Comparison of ENCODE assay signal across 17 mouse cellular contexts in genomic region chr17:86187777-86188176, GRCm38 (mm10). TPM values are rescaled to one million over a fixed set of nuclear protein-coding genes. Genes with fewer than 3 reads are reported as not detected.
DNase-seq lines count a peak whose midpoint lies in the region; ATAC-seq and TF ChIP-seq lines count a peak whose summit lies in the region.
"Had no signal": no experiment of that assay in that cellular context is flagged by ENCODE, and none has a peak within 500 bp of the region (broad histone marks: within the 10 kb centered on the region; RNA-seq: fewer than 3 reads in every experiment).

No protein-coding gene starts in this region.

- no peaks in the 10 kb centered on the region for H3K9me3 ChIP-seq in heart, embryonic 10.5 days
- no peaks in the 10 kb centered on the region for H3K9me3 ChIP-seq in G1E (replicated peaks)
- H3K9me3 ChIP-seq: embryonic facial prominence, embryonic 13.5 days; forebrain, embryonic 12.5 days; heart, embryonic 15.5 days; hindbrain, embryonic 15.5 days; midbrain, embryonic 15.5 days; neural tube, embryonic 15.5 days had no signal

- H3K27ac ChIP-seq in heart, embryonic 10.5 days = peak overlapping the region; percentile 87; the same call in 1 of the 2 replicates
- H3K27ac ChIP-seq: embryonic facial prominence, embryonic 13.5 days; forebrain, embryonic 12.5 days; hindbrain, embryonic 15.5 days; kidney, postnatal 0 days; midbrain, embryonic 15.5 days; neural tube, embryonic 15.5 days had no signal

- DNase-seq in heart, embryonic 10.5 days (ENCODE audit: low spot score) = no peak
- no peak for DNase-seq in heart, postnatal 36 days
- DNase-seq in G1E (ENCODE audit: low spot score) = no peak
- DNase-seq in cerebellum, postnatal 14 days = no peak
- DNase-seq in gastrocnemius, adult 18-20 months (ENCODE audit: low spot score) = no peak
- DNase-seq in right cerebral cortex, adult 18-20 months = no peak
- DNase-seq: cerebellum, adult 9-11 months; right cerebral cortex, postnatal 25 days had no signal

- H3K27me3 ChIP-seq in heart, embryonic 10.5 days (ENCODE audit: insufficient read depth, poor library complexity, severe bottlenecking) = no peaks in the 10 kb centered on the region
- 0 out of 2 replicates have a peak, but pooled peaks cover 8% of the 10 kb centered on the region for H3K27me3 ChIP-seq in G1E (ENCODE audit: insufficient read depth, low read length)
- H3K27me3 ChIP-seq: embryonic facial prominence, embryonic 13.5 days; forebrain, embryonic 12.5 days; heart, embryonic 15.5 days; hindbrain, embryonic 15.5 days; midbrain, embryonic 15.5 days; neural tube, embryonic 15.5 days had no signal

- H3K4me1 ChIP-seq in heart, embryonic 10.5 days = peaks cover 61% of the 10 kb centered on the region
- peaks cover 17% of the 10 kb centered on the region for H3K4me1 ChIP-seq in G1E (ENCODE audit: insufficient read depth, low read depth, low read length)

- 0 out of 2 replicates have a peak, but pooled peaks cover 2% of the 10 kb centered on the region for H3K36me3 ChIP-seq in heart, embryonic 10.5 days
- H3K36me3 ChIP-seq in G1E (replicated peaks) = no peaks in the 10 kb centered on the region
- H3K36me3 ChIP-seq: embryonic facial prominence, embryonic 13.5 days; forebrain, embryonic 12.5 days; heart, embryonic 15.5 days; hindbrain, embryonic 15.5 days; midbrain, embryonic 15.5 days; neural tube, embryonic 15.5 days had no signal

- ATAC-seq in G1E (ENCODE audit: extremely low read depth, insufficient number of reproducible peaks, low FRiP score, poor library complexity, severe bottlenecking) = peak; percentile 40
- peak; percentile 90 to 91 for ATAC-seq in hematopoietic stem cell, adult 5-6 weeks (replicated peaks in 1 of 2; ENCODE audit: insufficient read depth in 1 of 2, low FRiP score in 2 of 2, low TSS enrichment in 1 of 2, low read depth in 1 of 2, poor library complexity in 2 of 2, severe bottlenecking in 2 of 2)
- ATAC-seq in monocyte, adult 5-6 weeks (replicated peaks; ENCODE audit: insufficient number of reproducible peaks, low FRiP score, low TSS enrichment, poor library complexity, severe bottlenecking) = peak; percentile 92
- ATAC-seq: midbrain, embryonic 15.5 days had no signal

- H3K4me3 ChIP-seq in heart, embryonic 10.5 days = no peak overlapping the region
- no peak overlapping the region for H3K4me3 ChIP-seq in G1E (ENCODE audit: low read depth, low read length)
- H3K4me3 ChIP-seq: embryonic facial prominence, embryonic 13.5 days; forebrain, embryonic 12.5 days; heart, embryonic 15.5 days; hindbrain, embryonic 15.5 days; midbrain, embryonic 15.5 days; neural tube, embryonic 15.5 days had no signal

- intact Hi-C loops in heart, postnatal 36 days (cut with DNase I) = no loop called here

- 85% methylated on average over 1 of the region's 1 CpGs for WGBS in heart, embryonic 10.5 days

- TF ChIP-seq CTCF in G1E (IDR thresholded peaks at IDR 0.05; ENCODE audit: low read depth, low read length) = no peak

RNA-seq across cellular contexts. Expression of gene Prkce, which starts 20.2 kb away (rescaled TPM):
- 9.4 and 12.5 TPM in 2 replicates for polyA plus RNA-seq in heart, embryonic 10.5 days (2016; fragmentation: Nextera tagmentation; extraction: Ambion mirVana)
- 10 to 100 TPM; 21.2 to 25.2 TPM for total RNA-seq in heart, postnatal 36 days (2021)
- total RNA-seq in G1E (2014; fragmentation: Nextera tagmentation) (5.1 and 6.1 TPM in 2 replicates), G1E (2017) (2.5 and 2.7 TPM in 2 replicates)
- polyA plus RNA-seq in G1E (2012) = 2.0 and 2.2 TPM in 2 replicates
- total RNA-seq in hematopoietic stem cell, adult 5-6 weeks (2017) = 15.4 and 19.9 TPM in 2 replicates
- total RNA-seq in monocyte, adult 5-6 weeks (2017) = 15.6 to 21.1 TPM (median 15.9 TPM) in 3 replicates
- 10 to 100 TPM; 11.6 to 12.3 TPM for total RNA-seq in gastrocnemius, adult 18-20 months (2021)

RNA-seq across cellular contexts. Expression of gene Srbd1, which starts 42.8 kb away (rescaled TPM):
- polyA plus RNA-seq in heart, embryonic 10.5 days (2016; fragmentation: Nextera tagmentation; extraction: Ambion mirVana) = 12.7 and 15.4 TPM in 2 replicates
- total RNA-seq in heart, postnatal 36 days (2021) = 10 to 100 TPM; 10.9 to 11.4 TPM
- total RNA-seq in G1E (2014; fragmentation: Nextera tagmentation) = 33.3 and 36.1 TPM in 2 replicates
- total RNA-seq in G1E (2017) = 26.6 and 28.3 TPM in 2 replicates
- polyA plus RNA-seq in G1E (2012) = 6.2 and 8.9 TPM in 2 replicates
- 27.5 and 34.5 TPM in 2 replicates for total RNA-seq in hematopoietic stem cell, adult 5-6 weeks (2017)
- 17.4 to 29.5 TPM (median 26.5 TPM) in 3 replicates for total RNA-seq in monocyte, adult 5-6 weeks (2017)
- total RNA-seq in gastrocnemius, adult 18-20 months (2021) = 1 to 10 TPM; 5.5 to 5.9 TPM

Comparison
In these comparisons a context has a peak if more than half of its experiments do, and no peak if none do; other contexts are left out.
1. ATAC-seq: peak in every context shown above with its lines; median percentile 92 in monocyte, adult 5-6 weeks; 90 in hematopoietic stem cell, adult 5-6 weeks; 40 in G1E.